Mouse (Mus musculus) cerebellum, adult 2 months (tissue): ENCODE measurements around the gene Washc4.

ENCODE experiments used
- CTCF ChIP-seq: fragments of 200-500 bp; IDR thresholded peaks from 2 replicates; pipeline ENCODE4 v1.5.1; 2011; ENCODE audit warnings: low read depth, mild to moderate bottlenecking, control low read depth, low read length, moderate library complexity, borderline replicate concordance; ENCODE audit not compliant: insufficient read depth
- POLR2A ChIP-seq: fragments of 200-500 bp; IDR thresholded peaks from 2 replicates; pipeline ENCODE4 v1.6.1; 2011; ENCODE audit warnings: low read length, control low read depth, borderline replicate concordance; ENCODE audit not compliant: insufficient read depth

DNA sequence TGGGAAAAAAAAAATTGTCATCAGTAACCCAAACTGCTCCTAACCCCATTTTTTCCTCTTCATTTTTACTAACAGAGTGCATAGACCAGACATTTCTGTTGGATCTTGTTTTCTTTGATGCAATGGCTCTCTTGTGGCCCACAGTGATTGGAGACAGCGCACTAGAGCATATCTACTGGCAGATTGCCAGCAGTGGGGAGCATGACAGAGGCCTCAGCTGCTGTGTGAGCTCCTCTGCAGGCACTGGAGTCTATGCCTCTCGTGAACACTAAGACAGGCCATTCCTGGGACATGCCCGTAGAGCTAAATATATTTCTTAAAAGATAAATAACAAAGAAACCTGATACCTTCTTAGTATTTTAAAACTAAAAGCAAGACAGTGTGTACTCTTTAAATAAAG is 3.5 kb upstream of the Washc4 start:
- TF ChIP-seq CTCF (no peak), POLR2A (no peak)
